Mouse (Mus musculus) Muller cell, postnatal 12 days (primary cell): ENCODE measurements around the gene Tenm4.

Source experiments
- DNase-seq: peaks from one replicate; pipeline ENCODE4 v3.0.0-alpha.2; 2015; ENCODE audit errors: inconsistent ontology term

The Tenm4 gene

DNA sequence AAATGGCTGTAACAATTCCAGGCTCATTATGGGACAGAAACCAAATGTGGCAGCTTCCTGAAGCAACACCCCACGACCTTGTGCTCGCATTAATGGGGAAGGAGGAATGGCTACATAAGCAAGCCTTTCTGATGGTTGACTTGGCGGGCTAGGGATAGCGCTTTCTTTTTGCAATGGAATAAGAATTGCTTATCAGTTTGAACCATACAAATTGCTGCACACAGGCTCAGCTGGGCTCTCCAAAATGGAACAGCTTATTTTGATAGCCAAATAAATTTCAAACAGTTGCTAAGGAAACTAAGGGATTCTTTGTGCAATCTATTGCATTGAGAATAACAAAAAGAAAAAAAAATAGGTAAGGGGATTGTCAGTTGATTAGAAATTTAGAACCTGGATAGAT is 560.9 kb downstream of the Tenm4 start:
- no peak for DNase-seq

DNA sequence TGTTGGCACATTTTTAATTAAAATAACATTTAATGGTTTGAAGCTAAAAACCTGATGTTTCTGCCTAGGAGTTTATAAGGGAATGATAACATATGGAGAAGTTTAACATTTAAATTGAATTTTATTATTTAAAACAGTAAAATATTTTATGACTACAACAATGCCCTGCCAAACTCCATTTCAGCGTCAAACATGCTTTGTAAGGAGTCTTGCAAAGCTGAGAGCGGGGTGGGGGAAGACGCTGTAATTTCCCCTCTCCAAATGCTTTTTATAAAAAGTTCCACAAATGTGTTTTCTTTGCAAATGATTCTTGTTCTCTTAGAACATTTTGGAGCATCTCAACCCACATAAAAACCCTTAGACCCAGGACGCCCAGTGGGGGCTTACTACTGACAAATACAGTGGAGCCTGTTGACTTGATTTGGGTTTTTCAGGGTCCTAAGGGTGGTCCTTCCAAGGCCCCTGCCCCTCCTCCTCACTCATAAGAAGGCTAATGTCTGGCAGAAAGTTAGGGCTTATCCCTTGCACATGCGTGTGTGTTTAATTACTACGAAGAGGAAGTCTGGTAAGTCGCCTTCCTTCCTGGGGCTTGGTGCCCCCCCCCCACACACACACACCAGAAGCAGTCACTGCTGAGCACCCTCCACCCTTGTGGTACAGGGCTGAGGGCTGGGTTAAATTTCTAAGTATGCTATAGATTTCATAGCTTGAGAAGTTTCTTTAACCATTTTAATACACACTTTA is 563.4 kb downstream of the Tenm4 start:
- no peak for DNase-seq

DNA sequence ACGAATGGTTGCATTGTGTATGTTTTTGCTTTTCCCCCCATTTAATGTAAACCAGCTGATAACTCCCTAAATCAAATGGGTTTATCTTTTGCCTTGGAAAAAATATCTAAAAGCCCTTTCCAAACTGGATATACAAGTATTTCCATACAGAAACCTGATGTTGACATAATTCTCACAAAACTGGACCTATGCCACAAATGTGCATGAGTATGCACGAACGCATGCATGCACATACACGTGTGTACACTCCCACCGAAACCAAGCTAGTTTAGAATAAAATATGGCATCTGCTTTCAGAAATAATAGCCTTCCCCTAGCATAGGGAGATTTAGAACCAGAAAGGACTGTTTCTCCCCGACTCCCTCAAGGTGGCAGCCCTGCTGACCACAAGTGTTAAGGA is 569.6 kb downstream of the Tenm4 start:
- DNase-seq = no peak

DNA sequence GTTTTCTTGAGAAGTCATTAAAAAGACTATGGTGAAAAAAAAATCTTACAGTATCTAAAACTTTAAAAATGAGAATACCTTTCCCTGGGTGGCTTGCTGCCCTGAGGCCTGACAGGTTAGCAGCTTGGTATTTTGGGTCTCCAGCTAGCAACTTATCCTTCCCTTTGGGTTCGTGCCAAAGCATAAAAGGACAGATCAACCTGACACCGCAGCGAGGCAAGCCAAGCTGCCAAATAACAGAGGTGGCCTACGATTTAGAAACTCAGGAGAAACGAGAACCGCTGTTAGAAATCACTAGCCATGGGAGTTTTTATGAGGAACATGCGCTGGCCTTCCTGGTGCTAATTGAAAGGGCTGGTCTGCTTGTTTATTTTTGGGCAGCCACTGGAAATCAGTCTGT is 571.2 kb downstream of the Tenm4 start:
- no peak for DNase-seq

DNA sequence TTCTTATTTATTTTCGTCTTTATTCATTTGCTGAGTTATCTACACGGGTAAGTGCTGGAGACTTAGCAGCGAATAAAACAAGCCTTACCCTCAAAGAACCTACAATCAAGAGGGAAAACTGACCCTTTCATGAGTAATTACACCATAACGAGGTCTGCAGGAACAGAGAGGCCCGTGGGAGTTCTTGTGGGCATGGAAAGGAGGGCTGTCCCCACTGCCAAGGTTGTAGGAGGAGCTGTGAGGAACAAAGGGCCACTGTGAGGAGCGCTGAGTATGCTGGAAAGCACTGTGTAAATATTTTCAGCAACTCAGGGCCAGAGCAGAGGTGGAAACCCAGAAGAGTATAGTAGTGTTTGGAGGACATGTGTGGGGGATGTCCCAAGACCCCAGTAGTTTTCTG is 574.9 kb downstream of the Tenm4 start:
- peak; percentile 85 for DNase-seq

DNA sequence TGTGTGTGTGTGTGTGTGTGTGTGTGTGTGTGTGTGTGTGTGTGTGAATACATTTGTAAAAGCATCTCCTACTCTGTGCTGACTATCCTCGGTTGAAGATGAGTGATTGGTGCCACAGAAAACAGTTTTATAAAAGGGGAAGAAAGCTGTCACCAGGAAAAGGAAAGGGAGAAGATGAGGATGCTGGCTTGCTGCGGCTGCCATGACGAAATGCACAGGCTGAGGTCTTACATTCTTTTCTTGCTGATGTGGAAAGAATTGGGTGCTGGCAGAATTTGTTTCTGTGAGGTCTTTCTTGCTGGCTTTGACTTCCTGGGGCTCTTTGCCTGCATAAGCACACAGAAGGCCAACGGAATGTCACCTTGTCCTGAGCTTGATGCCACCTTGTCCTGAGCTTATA is 575.7 kb downstream of the Tenm4 start:
- DNase-seq = peak; percentile 37

DNA sequence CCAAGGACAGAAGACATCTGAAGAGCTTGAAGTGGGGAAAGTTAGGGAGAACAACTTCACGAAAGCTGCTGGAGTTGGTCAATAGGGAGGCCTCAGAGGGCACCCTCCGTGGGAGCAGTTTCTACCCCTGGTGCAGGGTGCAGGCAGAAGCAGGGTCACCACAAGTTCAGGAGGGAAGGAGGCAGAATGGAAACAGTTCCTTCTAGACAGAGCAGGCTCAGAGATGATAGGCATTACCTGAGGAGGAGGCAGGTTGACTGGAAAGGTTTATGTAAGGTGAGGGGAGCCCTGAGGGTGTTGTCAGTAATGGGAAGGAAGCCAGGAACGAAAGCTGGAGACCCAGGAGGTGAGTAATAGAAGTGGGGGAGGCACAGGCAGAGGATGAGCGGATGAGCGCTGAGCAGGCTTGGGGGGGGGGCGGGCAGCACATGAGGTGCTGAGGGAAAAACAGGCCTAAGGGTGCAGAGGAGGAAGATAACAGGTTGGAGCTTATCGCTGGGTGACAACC is 577.5 kb downstream of the Tenm4 start:
- no peak for DNase-seq

DNA sequence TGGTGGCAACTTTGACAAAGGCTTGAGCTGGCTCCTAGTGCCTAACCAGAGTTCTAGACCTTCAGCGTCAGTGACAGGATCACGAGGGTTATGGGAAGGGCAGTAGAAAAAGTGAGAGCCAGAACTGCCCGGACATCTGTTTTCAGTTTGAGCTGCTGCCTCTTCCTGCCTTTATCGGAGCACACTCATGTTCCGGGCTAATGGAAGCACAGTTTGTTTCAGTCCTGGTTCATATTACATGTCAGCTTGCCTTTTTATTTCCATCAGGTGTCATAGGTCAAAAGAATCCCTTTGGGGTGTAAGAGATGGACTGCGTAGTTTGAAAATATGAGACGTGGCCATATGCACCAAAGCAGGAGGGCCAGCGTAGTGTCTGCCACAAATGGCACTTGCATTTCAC is 578.7 kb downstream of the Tenm4 start:
- DNase-seq = no peak

DNA sequence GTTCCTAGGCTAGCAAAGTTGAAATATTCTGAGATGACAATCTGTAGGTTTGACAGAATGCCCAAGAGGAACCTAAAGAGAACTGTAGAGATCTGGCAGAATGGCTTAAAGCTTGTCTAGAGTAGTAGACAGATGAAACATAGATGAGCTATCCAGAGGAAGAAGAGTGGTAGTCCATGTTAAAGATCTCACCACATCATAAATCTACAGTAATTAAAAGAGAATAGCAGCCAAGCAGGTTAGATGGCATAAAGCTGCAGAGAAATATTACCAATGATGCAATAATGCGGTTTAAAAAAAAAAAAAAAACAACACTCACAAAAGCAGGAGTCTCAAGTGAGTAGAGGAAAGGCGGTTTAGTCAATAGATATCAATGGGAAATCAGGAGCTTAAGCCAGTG is 580.2 kb downstream of the Tenm4 start:
- no peak for DNase-seq

DNA sequence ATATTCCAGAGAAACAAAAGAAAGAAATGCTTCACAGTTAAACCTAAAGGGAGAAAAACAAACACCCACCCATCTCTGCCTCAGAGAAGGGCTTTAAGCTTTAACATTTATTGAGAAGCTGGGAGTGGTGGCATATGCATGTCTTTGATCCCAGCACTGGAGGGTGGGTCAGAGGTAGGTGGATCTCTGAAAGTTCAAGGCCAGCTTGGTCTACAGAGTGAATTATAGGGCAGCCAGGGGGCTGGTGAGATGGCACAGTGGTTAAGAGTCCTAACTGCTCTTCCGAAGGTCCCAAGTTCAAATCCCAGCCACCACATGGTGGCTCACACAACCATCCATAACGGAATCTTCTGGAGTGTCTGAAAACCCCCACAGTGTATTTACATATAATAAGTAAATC is 581.7 kb downstream of the Tenm4 start:
- DNase-seq = no peak

DNA sequence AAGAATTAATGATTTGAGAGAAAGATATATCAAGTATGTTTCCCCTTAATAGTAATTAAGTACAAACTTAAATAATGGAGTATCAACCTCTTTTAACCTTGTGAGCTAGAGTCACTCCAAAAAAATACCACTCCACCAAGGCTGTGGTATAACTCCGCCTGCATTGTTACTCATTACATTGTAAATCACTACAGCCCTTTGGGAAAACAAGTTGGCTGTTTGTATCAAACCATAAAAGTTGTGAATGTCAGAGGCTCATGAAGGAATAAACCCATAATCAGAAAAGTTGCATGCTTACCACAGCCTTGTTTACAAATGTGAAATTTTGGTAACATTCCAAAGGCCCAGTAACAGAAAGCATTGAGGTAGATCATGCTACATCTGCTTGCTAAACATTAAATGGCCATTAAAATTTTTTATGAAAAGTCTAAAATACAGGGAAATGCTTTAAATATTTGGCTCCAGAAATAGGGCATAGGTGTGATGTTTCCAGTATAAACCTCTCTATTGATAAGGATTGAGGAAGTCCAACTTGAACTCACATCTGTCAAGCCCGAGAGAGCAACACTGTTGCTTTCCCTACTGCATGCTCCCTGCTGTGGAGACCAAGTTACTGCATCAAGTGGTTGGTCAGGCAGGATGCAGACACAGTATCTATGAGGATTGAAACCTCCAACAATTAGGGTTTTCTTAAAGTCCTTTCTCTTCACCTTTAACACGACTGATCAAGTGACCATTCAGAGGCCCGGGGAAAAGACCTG is 582.5 kb downstream of the Tenm4 start:
- no peak for DNase-seq

DNA sequence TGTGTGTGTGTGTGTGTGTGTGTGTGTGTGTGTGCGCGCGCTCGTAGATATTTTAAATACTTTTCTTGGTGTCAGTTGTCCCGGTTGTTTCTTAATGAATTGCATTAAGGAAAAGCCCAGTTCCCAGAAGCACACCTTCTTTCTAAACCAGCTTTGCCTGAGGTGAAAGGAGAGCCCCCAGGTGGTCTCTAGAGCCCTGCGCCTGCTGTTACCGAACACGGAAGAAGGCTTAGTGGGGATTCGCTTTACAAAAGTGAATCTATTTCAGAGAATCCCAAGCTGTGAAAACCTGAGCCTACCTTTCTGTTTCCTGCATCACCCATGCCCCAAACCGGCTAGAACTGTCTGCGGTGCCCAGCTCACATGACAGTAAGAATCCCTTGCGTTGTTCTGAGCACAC is 583.1 kb downstream of the Tenm4 start:
- DNase-seq = no peak

DNA sequence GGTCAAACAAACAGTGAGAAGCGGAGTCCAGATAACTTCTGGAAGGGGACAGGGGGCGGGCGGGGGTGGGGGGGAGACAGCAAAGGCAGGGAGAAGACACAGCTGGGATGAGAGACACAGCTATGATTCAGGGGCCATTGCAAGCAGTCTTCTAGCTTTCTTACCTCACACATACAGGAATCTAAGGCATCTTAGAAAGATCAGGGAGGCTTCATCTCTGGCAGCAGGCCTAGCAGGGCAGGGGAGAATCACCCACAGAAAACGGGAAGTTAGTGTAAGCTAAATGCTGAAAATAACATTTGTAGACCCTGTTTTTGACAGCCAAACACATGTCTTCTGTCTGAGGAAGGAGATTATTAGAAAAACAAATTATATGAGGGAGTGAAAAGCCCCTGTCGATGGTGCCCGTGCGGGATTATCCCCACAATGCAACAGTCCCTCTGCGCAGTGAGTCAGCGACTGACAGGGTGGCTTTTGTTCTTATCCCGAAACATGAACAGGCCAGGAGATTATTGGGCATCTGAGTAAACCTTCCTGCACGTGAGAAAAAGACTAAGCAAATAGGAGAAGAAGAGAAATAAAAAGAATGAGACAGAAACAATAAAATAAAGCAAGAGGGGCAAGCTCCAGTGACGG is 584.5 kb downstream of the Tenm4 start:
- DNase-seq = no peak

DNA sequence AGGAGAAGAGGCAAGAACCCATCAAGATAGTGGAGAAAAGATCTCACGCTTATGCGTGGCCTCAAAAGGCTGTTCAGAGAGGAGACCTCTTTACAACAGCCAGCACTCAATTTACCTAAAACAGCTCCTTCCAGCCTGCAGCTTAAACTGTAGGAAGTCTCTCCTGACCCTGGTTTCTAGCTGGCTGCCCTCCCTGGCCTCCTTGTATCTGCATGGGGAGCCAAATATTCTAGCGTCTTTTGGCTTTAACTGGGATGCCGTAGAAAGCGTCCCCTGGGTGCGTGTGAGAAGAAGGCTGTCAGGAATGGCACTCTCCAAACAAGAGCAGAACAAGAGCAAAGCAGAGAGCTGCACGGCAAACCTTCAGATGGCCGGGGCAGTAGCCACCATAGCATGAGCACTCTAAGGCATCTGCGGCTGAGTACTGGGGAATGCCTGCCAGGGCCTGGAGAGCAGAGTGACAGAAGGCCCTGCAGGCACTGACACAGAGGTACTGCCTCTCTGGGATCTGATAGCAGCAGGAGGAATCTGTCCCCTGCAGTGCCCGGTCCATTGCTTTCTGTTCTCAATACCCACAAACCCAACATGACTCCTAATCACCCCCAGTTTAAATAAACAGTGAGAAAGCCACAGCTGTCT is 585.2 kb downstream of the Tenm4 start:
- no peak for DNase-seq

DNA sequence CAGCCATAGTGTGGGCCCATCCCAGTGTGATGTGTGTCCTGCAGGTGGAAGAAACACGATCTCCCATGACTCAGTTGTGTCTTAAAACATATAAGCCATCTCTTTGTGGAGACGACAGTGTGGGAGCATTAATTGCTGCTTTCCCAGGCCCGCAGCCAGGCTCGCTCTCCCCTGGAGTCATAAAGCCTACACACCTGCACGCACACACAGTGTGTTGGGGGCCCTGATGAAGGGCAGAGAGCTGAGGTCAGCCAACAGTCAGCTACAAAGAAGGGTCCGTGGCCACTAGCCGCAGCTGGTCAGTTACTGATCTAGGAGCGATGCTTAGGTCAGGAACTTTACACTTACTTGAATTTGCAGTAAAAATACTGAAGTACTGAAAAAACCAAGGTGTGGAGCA is 586.0 kb downstream of the Tenm4 start:
- no peak for DNase-seq

DNA sequence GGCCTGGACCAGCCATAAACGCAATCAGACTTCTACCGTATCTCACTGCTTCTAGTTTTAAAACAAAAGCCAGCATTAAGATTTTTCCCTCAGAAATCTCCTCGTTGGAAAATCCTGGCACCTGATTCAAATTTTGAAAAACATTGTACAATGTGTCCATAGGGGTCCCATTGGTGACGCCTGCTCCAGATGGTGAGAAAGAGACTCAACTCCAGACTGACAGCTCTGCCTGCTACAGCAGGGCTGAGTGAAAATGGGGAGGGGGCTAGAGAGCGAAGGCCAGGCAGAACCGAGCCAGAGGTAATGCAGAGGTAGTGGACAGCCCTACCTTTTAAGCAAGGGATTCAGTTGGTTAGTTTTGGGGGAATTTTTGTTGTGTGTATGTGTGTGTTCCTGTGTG is 589.2 kb downstream of the Tenm4 start:
- DNase-seq = no peak

DNA sequence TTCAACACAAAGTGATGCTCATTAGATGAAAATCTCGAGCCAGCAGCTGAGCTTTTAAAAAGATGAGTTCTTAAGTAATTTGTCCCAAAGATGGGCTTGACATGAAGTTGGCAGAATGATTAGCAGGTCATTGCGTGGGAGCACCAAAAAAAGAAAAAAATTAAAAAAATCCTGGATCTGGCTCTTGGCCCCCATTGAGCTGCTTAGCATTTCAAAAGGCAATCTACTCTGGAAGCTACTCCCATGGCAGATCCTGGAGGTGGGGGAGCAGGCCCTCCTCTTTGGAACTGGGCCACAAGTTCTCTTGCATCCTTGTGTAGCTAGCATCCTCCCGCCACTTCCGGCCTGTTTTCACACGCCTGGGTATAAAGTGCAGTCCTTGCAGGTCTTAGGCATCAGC is 590.1 kb downstream of the Tenm4 start:
- DNase-seq = peak; percentile 87

DNA sequence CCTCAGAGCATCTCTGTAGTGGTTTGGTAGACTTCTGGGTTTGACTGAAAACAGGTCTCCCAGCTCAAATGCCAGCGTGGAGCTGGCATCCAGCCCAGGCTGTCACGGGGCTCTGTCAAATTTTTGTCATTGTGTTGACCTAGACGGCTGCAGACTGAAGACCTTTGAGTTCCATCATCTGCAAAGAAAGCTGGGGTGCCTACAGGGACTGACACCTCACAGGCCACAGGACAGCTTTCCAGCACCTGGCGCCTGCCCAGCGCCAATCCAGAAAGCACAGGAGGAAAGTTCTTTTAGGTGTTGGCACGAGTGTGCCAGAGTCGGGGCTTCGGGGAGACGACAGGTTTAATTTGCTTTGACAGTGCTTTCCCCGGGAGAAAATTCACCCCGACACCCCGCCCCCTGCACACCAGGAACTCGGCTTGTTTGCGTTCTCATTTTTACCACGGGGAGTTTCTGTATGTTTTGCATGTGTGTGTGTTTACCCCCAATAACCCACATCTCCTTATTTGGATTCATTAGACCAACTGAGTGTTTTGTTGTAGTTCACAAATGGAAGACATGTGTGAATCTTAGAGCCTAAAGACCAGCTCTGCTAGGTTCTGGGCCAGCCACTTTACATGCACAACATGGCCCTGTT is 594.4 kb downstream of the Tenm4 start:
- peak; percentile 81 for DNase-seq

DNA sequence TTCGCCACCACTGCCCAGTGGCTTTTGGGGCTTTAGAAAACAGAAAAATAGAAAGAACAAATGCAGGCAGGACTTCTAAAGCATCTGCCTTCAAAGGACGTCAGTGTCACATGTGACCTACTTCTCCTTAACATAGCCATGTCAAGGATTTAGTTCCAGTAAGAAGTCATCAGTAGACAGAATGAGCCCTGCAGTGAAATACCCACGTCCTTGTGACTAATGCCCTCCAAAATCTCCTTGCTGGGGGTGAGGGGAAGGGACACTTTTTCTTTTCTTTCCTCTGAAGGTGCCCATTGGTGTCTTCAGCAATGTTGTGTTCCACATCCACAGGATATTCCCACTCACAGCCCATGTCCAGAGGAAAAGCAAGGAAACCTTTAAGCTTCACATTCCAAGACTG is 596.0 kb downstream of the Tenm4 start:
- DNase-seq = no peak

DNA sequence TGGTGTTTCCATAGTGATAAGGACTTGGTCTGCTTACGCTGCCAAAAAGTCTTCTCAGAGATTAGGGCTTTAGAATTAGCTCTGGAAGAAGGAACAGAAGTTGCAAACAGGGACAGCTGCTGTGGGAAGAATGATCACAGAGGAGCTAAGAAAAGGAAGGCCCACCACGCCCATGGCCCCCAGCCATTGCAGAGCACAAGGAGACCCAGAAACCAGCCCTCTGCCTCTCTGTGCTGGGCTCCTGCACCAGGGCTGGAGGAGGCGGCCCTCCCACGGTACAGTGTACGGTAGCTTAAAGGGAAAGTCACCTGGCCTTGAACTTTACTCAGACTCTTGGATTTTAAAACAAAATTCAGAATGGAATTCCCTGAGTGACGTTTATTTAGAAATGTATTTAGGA is 597.7 kb downstream of the Tenm4 start:
- no peak for DNase-seq

DNA sequence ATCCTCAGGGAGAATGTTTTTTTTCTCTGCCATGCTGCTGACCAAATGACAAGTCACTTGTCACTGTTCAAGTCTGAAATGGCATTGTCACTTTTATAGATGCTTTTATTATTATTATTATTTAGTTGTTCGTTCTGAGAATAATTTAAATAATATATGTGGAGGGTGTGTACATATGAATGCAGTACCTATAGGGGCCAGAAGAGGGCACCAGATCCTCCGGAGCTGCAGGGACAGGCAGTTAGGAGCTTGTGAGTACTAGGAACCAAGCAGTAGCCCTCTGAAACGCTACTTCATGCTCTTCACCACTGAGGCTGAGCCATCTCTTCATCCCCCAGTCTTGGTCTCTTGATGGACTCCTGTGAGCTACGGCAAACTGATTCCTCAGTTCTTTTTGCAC is 598.7 kb downstream of the Tenm4 start:
- no peak for DNase-seq

DNA sequence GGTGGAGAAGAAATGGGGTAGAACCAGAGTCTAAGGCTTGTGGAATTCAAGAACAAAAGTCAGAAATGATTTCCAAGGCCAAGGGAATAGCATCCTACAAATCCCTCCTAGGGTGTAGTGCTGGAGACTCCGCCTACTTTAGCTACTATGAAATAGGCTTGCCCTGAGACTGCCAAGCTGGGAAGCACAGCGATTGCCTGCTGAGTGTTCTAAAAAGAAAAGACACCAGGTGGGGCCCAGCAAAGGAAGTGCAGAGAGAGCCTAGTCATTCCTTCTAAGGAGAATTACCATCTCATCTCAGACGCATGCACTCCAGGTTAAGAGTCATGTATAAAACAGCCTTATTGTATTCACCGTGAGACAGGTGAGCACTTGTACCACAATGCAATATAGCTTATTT is 601.9 kb downstream of the Tenm4 start:
- no peak for DNase-seq
